Mouse (Mus musculus) heart, embryonic 12.5 days (tissue): ENCODE results near the gene Slc2a3. TPM values are rescaled to one million over a fixed set of nuclear protein-coding genes. Genes with fewer than 3 reads are reported as not detected.

Experiments used
- ATAC-seq: fragments of 200-750 bp; cut with Nextera tagmentation; 2 replicates; pipeline ENCODE4 v1.8.0; 2017; ENCODE audit warnings: moderate TSS enrichment, moderate library complexity; ENCODE audit not compliant: insufficient number of reproducible peaks, low FRiP score
- H3K27ac ChIP-seq: fragments of 300-500 bp; sonication (generic); 2 replicates; pipeline ENCODE4 v1.5.1; 2016; ENCODE audit warnings: mild to moderate bottlenecking, moderate library complexity; ENCODE audit not compliant: poor library complexity, severe bottlenecking
- H3K27me3 ChIP-seq: fragments of 300-500 bp; sonication (generic); replicated peaks from 2 replicates; pipeline ENCODE4 v1.6.1; 2016; ENCODE audit warnings: mild to moderate bottlenecking, moderate library complexity
- H3K36me3 ChIP-seq: fragments of 300-500 bp; sonication (generic); 2 replicates; pipeline ENCODE4 v1.6.1; 2016; ENCODE audit warnings: mild to moderate bottlenecking, moderate library complexity
- H3K4me1 ChIP-seq: fragments of 300-500 bp; sonication (generic); replicated peaks from 2 replicates; pipeline ENCODE4 v1.6.1; 2016; ENCODE audit warnings: mild to moderate bottlenecking
- H3K4me2 ChIP-seq: fragments of 300-500 bp; sonication (generic); 2 replicates; pipeline ENCODE4 v1.6.1; 2016; ENCODE audit warnings: mild to moderate bottlenecking, moderate library complexity
- H3K4me3 ChIP-seq: fragments of 300-500 bp; sonication (generic); 2 replicates; pipeline ENCODE4 v1.5.1; 2016; ENCODE audit warnings: mild to moderate bottlenecking
- H3K9ac ChIP-seq: fragments of 300-500 bp; sonication (generic); 2 replicates; pipeline ENCODE4 v1.6.1; 2016; ENCODE audit warnings: mild to moderate bottlenecking, moderate library complexity
- H3K9me3 ChIP-seq: fragments of 300-500 bp; sonication (generic); replicated peaks from 2 replicates; pipeline ENCODE4 v1.6.1; 2016; ENCODE audit warnings: mild to moderate bottlenecking, moderate library complexity
- WGBS: fragments of 180-500 bp; shearing (Covaris S2); methylation state at CpG from one replicate; pipeline ENCODE4 v1.1.7; 2016; 5-methylcytosine and 5-hydroxymethylcytosine counted together
- polyA plus RNA-seq: library from polyadenylated mRNA; unstranded; fragments of >200 nt; fragmentation: Nextera tagmentation; extraction: Ambion mirVana; gene quantifications from 2 replicates; pipeline ENCODE4 v1.2.1, GENCODE M21; 2016

Gene Slc2a3
- polyA plus RNA-seq, 1 experiment from 2014 or later = 27.7 TPM

DNA sequence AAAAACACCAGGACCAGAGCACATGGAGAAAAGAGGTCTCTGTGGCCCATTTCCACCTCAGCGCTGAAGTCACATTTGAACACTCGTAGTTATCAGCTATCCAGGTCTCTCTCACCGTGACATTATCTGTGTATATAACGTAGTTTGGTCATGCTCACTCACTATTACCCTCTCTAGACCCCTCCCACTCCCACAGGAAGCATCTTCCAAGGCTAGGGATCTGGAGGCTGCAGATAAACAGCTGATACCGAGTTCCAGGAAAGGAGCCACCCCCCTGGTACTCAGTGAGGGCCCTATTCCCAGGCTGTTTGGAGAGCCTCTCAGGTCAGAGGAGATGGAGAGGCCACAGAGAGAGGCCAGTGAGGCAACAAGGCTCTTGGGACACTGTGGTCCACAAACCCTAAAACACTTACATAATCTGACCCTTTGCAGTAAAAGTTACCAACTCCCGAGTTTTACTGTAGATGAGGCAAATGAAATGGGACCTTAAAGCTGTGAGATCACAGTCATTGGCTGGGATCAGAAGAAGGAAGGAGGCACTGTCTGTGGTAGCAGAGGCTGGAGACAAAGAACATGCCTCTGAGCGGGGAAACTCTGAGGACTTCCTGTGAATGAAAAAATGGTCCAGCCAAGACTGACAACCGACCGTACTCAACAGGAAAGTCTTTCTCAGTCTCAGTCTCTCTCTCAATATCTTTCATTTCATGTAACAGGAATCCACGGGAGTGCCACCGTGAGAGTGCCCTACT, 38.3 kb downstream of the Slc2a3 start:
- Histone ChIP-seq H3K36me3 (no peaks in the 10 kb centered on the region), H3K27ac (no peak overlapping the region), H3K9me3 (no peaks in the 10 kb centered on the region), H3K4me1 (peaks cover 16% of the 10 kb centered on the region), H3K9ac (no peak overlapping the region), H3K4me3 (no peak overlapping the region), H3K27me3 (no peaks in the 10 kb centered on the region), H3K4me2 (no peak overlapping the region)
- ATAC-seq = peak; percentile 40; the same call in 1 of the 2 replicates
- 50% methylated on average over 11 of the region's 11 CpGs for WGBS

DNA sequence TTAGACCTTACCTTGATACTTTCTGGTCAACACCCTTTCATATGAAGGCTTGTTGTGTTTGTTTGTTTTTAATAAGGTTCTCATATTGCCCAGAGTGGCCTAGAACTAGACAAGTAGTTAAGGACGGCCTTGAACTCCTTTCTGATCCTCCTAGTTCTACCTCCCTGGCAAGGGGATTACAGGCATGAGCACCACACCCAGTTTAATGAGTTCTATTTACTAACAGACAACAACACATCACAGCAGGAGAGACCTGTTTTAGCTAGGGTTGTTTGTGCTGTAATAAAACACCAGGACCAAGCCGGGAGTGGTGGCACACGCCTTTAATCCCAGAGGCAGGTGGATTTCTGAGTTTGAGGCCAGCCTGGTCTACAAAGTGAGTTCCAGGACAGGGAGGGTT, 39.0 kb downstream of the Slc2a3 start:
- H3K36me3 ChIP-seq = no peaks in the 10 kb centered on the region
- H3K27me3 ChIP-seq = no peaks in the 10 kb centered on the region
- no peak overlapping the region for H3K9ac ChIP-seq
- peaks cover 16% of the 10 kb centered on the region for H3K4me1 ChIP-seq
- ATAC-seq = no peak
- WGBS = 74% methylated on average over 3 of the region's 3 CpGs
- no peak overlapping the region for H3K27ac ChIP-seq
- no peak overlapping the region for H3K4me3 ChIP-seq
- no peaks in the 10 kb centered on the region for H3K9me3 ChIP-seq
- H3K4me2 ChIP-seq = no peak overlapping the region

DNA sequence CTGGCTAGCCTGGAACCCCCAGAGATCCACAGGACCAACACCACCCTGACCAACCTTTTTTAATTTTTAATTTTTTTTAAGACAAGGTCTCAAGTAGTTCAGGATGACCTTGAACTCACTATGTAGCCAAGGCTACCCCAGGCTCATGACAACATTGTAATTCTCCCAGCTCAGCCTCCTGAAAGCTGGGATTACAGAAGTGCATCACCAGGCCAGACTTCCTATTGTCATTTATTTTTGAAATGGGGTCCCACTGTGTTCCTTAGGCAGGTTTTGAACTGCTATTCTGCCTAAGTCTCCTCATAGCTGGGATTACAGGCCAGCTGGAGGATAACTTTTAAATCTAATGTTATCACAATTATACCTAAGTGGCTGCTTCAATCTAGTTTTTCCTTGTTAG, 39.5 kb downstream of the Slc2a3 start:
- no peak for ATAC-seq
- Histone ChIP-seq H3K9me3 (no peaks in the 10 kb centered on the region), H3K36me3 (no peaks in the 10 kb centered on the region), H3K27me3 (no peaks in the 10 kb centered on the region), H3K4me2 (no peak overlapping the region), H3K27ac (no peak overlapping the region), H3K4me1 (peaks cover 16% of the 10 kb centered on the region), H3K4me3 (no peak overlapping the region), H3K9ac (no peak overlapping the region)

DNA sequence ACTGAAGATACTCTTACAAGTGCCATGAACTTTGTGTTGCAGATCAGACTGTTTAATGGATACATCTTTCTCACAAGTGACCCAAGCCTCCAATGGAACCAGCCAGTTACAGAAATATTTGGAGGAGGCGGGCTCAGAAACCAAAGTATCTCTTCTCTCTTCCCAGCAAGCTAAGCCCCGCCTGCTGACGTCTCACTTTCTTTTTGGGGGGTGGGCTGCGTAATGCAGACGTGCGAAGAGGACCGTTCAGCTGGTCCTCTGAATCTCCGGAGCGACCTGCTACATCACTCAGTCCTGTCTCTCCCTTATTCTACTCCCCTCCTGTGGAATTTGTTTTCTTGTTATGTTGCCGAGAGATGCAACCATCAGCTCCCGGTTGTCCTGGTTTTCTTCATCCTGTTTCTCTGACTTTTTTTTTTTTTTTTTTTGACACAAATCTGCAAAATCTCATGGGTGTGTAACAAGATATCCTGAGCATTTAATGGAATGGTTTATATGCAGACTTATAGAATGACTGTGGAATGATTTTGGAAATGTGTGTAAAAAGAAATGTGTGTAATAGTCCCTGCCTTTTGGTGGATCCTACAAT, 40.3 kb downstream of the Slc2a3 start:
- H3K4me1 ChIP-seq = peaks cover 16% of the 10 kb centered on the region
- H3K36me3 ChIP-seq = no peaks in the 10 kb centered on the region
- H3K4me2 ChIP-seq = peak overlapping the region; percentile 60
- H3K9ac ChIP-seq = 0 out of 2 replicates have a peak overlapping the region, but pooled peaks have one; percentile 32
- no peak overlapping the region for H3K27ac ChIP-seq
- WGBS = 1% methylated on average over 11 of the region's 11 CpGs
- peak overlapping the region; percentile 46 for H3K4me3 ChIP-seq
- H3K27me3 ChIP-seq = no peaks in the 10 kb centered on the region
- no peaks in the 10 kb centered on the region for H3K9me3 ChIP-seq
- ATAC-seq = no peak

DNA sequence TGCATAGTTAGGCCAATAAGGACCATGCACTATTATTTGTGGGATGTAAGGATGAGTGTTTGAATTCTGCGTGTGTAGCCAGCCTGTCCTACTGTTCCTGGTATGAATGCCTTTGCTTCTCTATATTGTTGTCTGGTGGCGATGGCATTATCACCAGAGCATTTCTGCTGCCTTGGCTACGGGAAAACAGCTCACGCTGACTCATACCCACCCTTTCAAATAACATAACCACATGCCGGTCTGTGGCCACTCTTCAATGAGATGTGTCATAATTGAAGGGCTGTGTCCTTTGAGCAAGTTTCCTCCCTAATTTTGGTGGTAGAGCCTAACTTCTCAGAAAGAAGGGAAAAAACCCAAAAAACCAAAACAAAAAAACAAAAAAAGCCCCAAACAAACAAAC, 42.7 kb downstream of the Slc2a3 start:
- WGBS = 54% methylated on average over 5 of the region's 5 CpGs

DNA sequence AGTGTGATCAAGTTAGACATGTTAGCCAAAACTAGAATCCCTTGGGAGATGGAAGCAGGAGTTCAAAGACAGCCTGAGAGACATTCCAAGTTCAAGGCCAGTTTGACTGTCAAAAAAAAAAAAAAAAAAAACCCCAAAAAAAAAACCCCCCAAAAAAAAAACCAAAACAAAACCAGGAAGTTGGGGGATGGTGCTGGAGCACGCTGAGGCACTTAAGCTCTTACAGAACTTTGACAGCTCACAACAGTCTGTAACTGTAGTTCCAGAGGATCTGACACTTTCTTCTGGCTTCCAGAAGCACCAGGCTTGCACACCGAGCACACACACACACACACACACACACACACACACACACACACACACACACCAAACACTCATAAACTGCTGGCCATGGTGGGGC, 45.5 kb downstream of the Slc2a3 start:
- WGBS = 36% methylated on average over 2 of the region's 2 CpGs
- Histone ChIP-seq H3K4me3 (no peak overlapping the region), H3K9ac (no peak overlapping the region), H3K36me3 (no peaks in the 10 kb centered on the region), H3K4me1 (peaks cover 5% of the 10 kb centered on the region), H3K4me2 (no peak overlapping the region), H3K9me3 (no peaks in the 10 kb centered on the region), H3K27ac (no peak overlapping the region), H3K27me3 (no peaks in the 10 kb centered on the region)
- ATAC-seq = no peak

More for the DNA sequence above, 42.7 kb downstream of the Slc2a3 start:
- ATAC-seq = no peak
- Histone ChIP-seq H3K4me2 (no peak overlapping the region), H3K27ac (no peak overlapping the region), H3K4me1 (peaks cover 11% of the 10 kb centered on the region), H3K27me3 (no peaks in the 10 kb centered on the region), H3K4me3 (no peak overlapping the region), H3K36me3 (no peaks in the 10 kb centered on the region), H3K9me3 (no peaks in the 10 kb centered on the region), H3K9ac (no peak overlapping the region)

DNA sequence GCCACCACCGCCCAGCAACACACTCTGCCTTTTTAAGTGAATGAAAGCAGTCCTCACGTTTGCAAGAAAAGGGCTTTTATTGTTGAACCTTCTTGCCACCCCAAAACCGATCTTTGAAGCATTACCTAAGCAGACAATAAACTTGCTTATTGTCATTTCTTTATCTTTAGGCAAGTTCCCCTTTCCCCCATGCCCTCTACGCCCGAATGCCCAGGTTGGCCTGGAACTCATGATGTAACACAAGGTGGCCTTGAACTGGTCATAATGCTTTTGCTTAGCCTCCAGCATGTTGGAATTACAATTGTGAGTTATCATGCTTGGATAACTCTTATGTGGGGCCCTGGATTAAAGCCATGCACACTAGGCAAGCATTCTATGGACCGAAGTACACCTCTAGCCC, 50.9 kb downstream of the Slc2a3 start:
- ATAC-seq = no peak
- 84% methylated on average over 6 of the region's 6 CpGs for WGBS

DNA sequence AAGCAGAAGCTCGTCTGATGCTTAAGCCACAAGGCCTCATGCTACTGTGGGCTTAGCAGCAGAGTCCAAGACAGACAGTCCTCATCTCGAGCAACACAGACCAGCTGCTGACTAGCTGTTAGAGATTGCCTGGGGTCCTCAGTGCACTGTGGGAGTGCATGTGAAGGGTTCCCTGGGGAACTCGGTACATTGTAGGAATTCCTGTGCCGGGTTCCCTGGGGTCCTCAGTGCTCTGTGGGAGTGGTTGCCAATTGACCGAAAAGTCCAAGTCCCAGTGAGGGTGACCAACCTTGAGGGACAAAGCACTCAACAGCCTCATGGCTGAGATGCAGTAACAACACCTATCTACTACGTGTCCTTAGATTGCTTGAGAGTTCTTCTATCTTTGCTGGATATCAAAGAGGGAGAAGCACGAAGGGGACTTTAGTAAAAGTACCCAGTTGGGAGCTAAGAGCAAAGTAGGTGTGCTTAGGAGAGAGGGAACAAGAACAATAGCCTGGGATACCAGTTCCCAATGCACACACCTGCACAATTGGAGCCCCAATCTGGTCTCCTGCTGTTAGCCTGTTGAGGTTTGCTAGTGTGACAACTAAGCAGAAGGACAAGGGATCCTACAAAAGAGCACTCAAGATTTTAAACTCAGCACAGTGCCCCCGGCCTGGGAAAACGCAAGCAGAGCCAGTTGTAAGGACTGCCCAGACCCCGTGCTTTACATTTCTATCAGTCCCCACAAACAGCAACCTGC, 56.8 kb downstream of the Slc2a3 start:
- H3K4me3 ChIP-seq = no peak overlapping the region
- no peak overlapping the region for H3K27ac ChIP-seq
- H3K36me3 ChIP-seq = no peaks in the 10 kb centered on the region
- H3K9ac ChIP-seq = no peak overlapping the region
- H3K4me2 ChIP-seq = no peak overlapping the region
- 40% methylated on average over 10 of the region's 10 CpGs for WGBS
- no peaks in the 10 kb centered on the region for H3K9me3 ChIP-seq
- ATAC-seq = no peak
- peaks cover 12% of the 10 kb centered on the region; the same call in 1 of the 2 replicates for H3K4me1 ChIP-seq
- H3K27me3 ChIP-seq = peaks cover 15% of the 10 kb centered on the region; the same call in 1 of the 2 replicates

More for the DNA sequence above, 50.9 kb downstream of the Slc2a3 start:
- no peaks in the 10 kb centered on the region for H3K27me3 ChIP-seq
- no peak overlapping the region for H3K4me3 ChIP-seq
- no peaks in the 10 kb centered on the region for H3K9me3 ChIP-seq
- no peaks in the 10 kb centered on the region for H3K4me1 ChIP-seq
- no peak overlapping the region for H3K4me2 ChIP-seq
- H3K27ac ChIP-seq = no peak overlapping the region
- no peaks in the 10 kb centered on the region for H3K36me3 ChIP-seq
- H3K9ac ChIP-seq = no peak overlapping the region

DNA sequence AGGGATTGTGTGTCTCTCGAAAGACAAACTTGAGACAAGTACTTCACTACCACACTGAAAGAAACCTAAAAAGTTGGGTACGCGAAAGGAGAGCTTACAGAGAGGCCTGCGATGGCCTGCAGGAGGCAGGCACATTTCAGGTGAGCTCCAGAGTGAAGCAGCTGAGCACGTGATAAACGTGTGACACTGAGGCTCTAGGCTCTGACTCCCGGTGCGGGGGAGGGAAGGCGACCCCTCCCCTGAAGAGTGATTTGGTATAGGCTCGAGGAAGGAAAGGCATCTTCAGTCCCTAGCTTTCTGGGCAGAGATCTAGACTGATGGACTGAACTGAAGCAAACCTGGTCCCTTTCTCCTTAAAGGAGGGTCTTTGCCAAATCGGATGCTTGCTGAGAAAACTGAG, 58.1 kb downstream of the Slc2a3 start:
- ATAC-seq = no peak
- no peak overlapping the region for H3K9ac ChIP-seq
- peaks cover 3% of the 10 kb centered on the region; the same call in 1 of the 2 replicates for H3K36me3 ChIP-seq
- WGBS = 23% methylated on average over 11 of the region's 11 CpGs
- H3K27me3 ChIP-seq = peaks cover 15% of the 10 kb centered on the region; the same call in 1 of the 2 replicates
- H3K4me2 ChIP-seq = no peak overlapping the region
- no peak overlapping the region for H3K4me3 ChIP-seq
- H3K9me3 ChIP-seq = no peaks in the 10 kb centered on the region
- H3K4me1 ChIP-seq = peaks cover 12% of the 10 kb centered on the region; the same call in 1 of the 2 replicates
- H3K27ac ChIP-seq = no peak overlapping the region

DNA sequence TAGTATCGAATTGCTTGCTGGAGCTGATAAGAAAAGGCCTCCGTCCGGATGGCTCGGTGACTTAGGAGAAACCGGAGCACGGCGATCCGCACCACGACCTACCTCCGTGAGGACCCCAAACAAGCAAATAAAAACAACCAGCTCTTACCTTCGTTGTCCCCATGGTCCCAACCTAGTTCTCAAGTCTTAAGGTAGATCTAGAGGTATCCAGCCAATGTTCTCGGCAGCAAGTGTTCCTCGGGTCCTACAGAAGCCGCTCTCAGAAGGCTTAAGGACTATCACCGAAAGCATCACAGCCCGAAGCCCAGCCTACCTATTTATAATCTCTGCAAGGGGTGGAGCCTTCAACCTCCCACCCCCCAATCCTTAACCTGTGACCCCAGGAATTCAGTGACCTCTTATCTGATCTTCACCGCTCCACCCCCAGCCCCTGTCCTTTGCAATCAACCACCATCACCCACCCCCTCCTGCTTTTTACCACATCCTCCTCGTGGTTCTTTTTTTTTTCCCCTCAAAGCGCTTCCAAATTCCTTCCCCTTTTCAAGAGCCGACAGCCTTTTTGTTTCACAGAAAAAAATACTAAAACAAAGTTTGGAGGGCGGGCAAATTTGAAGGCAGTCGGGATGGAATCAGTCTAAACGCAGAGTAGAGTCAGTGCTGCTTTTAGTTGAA, 59.1 kb downstream of the Slc2a3 start:
- peak overlapping the region; percentile 57 for H3K4me3 ChIP-seq
- WGBS = 1% methylated on average over 23 of the region's 23 CpGs
- peak overlapping the region; percentile 67 for H3K9ac ChIP-seq
- H3K27me3 ChIP-seq = peaks cover 15% of the 10 kb centered on the region; the same call in 1 of the 2 replicates
- H3K27ac ChIP-seq = no peak overlapping the region
- peaks cover 3% of the 10 kb centered on the region; the same call in 1 of the 2 replicates for H3K36me3 ChIP-seq
- no peaks in the 10 kb centered on the region for H3K9me3 ChIP-seq
- peaks cover 12% of the 10 kb centered on the region; the same call in 1 of the 2 replicates for H3K4me1 ChIP-seq
- no peak for ATAC-seq
- peak overlapping the region; percentile 84 for H3K4me2 ChIP-seq
